Mouse (Mus musculus) thymus, adult 2 months (tissue): ENCODE data around the gene Slc4a4.

Experiments
- CTCF ChIP-seq: fragments of 200-500 bp; IDR thresholded peaks from 2 replicates; pipeline ENCODE4 v1.5.1; 2012; ENCODE audit warnings: mild to moderate bottlenecking, control low read depth, low read length, moderate library complexity, borderline replicate concordance; ENCODE audit not compliant: control insufficient read depth, poor library complexity, insufficient read depth; ENCODE audit errors: extremely low read depth
- POLR2A ChIP-seq: fragments of 200-500 bp; IDR thresholded peaks from 2 replicates; pipeline ENCODE4 v1.6.1; 2012; ENCODE audit warnings: mild to moderate bottlenecking, low read length, control low read depth, moderate library complexity; ENCODE audit not compliant: control insufficient read depth, poor library complexity, insufficient read depth; ENCODE audit errors: extremely low read depth

DNA sequence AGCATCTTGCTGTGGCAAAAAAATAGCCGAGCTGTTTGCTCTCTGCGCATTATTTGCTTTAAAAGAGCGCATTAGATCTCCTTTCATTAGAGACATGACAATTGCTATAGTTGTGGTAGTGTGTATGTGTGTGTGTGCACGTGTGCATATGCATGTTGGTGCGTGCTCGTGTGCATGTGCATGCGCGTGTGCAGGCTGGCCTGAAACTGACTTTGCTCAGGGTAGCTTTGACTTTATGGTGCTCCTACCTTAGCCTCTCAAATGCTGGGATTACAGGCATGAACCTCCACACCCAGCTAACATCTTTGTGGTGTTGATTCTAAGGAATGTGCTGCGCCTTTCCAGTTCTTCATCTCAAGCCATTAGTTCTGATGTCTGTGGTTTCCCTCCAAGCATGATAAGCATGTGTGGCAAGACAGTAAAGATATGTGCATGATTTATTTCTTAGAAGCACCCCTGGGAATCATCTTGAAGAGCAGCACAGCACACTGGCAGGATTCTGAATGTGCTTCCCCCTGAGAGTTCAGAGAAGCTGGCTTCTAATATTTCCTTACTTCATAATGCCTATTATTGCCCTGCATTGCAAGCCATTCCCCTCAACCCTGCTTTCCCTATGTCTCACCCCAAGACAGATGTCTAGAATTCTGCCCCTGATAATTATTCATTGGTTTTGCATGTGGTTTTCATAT is 373.3 kb downstream of the Slc4a4 start:
- no peak for TF ChIP-seq POLR2A
- TF ChIP-seq CTCF = no peak
